In genomic region chr16:76415407-76416059, GRCm38 (mm10) we compare ENCODE assay signal across 18 mouse cellular contexts.
"Had no signal": no experiment of that assay in that cellular context is flagged by ENCODE, and none has a peak within 500 bp of the region (broad histone marks: within the 10 kb centered on the region; RNA-seq: fewer than 3 reads in every experiment).

No protein-coding gene starts in this region.

- H3K9ac ChIP-seq: lung, embryonic 15.5 days; midbrain, embryonic 12.5 days; neural tube, embryonic 13.5 days; neural tube, embryonic 15.5 days had no signal

- H3K36me3 ChIP-seq: lung, embryonic 15.5 days; midbrain, embryonic 10.5 days; midbrain, embryonic 12.5 days; neural tube, embryonic 13.5 days; neural tube, embryonic 15.5 days had no signal

- DNase-seq: lung, adult 18-20 months; lung, postnatal 10 days; lung, postnatal 4 days; midbrain, embryonic 14.5 days; retina, postnatal 1 day; right cerebral cortex, adult 18-20 months; right cerebral cortex, postnatal 14 days; spleen, adult 18-20 months; thymus, adult 2 months; thymus, postnatal 25 days; thymus, postnatal 4 days had no signal

- H3K4me1 ChIP-seq: lung, embryonic 15.5 days; midbrain, embryonic 10.5 days; midbrain, embryonic 12.5 days; neural tube, embryonic 13.5 days; neural tube, embryonic 15.5 days had no signal

- H3K4me3 ChIP-seq: lung, embryonic 15.5 days; midbrain, embryonic 10.5 days; midbrain, embryonic 12.5 days; myocyte; neural tube, embryonic 13.5 days; neural tube, embryonic 15.5 days had no signal

- H3K9me3 ChIP-seq: lung, embryonic 15.5 days; midbrain, embryonic 10.5 days; midbrain, embryonic 12.5 days; neural tube, embryonic 13.5 days; neural tube, embryonic 15.5 days had no signal

- H3K4me2 ChIP-seq: lung, embryonic 15.5 days; midbrain, embryonic 12.5 days; neural tube, embryonic 13.5 days; neural tube, embryonic 15.5 days had no signal

- H3K27me3 ChIP-seq: lung, embryonic 15.5 days; midbrain, embryonic 12.5 days; neural tube, embryonic 13.5 days; neural tube, embryonic 15.5 days had no signal

- ATAC-seq: midbrain, embryonic 16.5 days had no signal

- H3K27ac ChIP-seq: lung, embryonic 15.5 days; midbrain, embryonic 10.5 days; midbrain, embryonic 12.5 days; neural tube, embryonic 13.5 days; neural tube, embryonic 15.5 days had no signal
